Mouse (Mus musculus): Measurements from ENCODE around the gene Ndufb7.
"Not testable (repeated sequence)": the region's sequence is repeated elsewhere in the genome, so short reads cannot be mapped to it uniquely, and the experiment has no call there.

DNA sequence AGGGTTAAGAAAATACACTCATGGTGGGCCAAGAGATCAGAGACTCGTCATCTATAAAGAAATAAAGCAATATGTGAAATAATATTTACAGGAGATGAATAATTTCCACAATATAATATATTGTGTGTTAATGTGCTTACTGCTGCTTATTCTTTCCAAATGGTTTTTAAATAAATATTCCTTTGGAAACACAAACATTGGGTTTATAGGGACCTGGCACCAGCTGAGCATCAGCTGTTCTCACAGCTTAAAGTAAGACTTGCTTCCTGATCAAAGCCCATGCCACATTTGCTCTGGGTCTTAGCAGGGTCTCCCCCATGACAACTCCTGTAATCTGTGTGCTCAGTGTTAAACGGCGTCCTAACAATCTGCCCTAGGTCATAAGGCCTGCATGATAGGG lies 45.6 kb upstream of the Ndufb7 start:
- TF ChIP-seq CTCF (IDR thresholded peaks at IDR 0.05; ENCODE audit: borderline replicate concordance, extremely low read depth, insufficient read depth, insufficient read length); POLR2A (IDR thresholded peaks at IDR 0.05; ENCODE audit: borderline replicate concordance, extremely low read depth, insufficient read depth, insufficient read length, poor library complexity, severe bottlenecking): not testable (repeated sequence)
